Mouse (Mus musculus) cerebellum, adult 2 months (tissue): ENCODE data around the gene 4930426L09Rik. TPM values are rescaled to one million over a fixed set of nuclear protein-coding genes. Genes with fewer than 3 reads are reported as not detected.

Experiments used
- DNase-seq, 2 experiments: peaks; one replicate each; pipeline ENCODE4 v3.0.0; 2021
- H3K27ac ChIP-seq: fragments of 200-500 bp; 2 replicates; pipeline ENCODE4 v1.5.1; 2012; ENCODE audit warnings: low read length, control low read depth, inconsistent platforms; ENCODE audit not compliant: insufficient read depth
- H3K27me3 ChIP-seq: fragments of 200-500 bp; 2 replicates; pipeline ENCODE4 v1.6.1; 2012; ENCODE audit warnings: inconsistent platforms, mild to moderate bottlenecking, low read length, moderate library complexity; ENCODE audit not compliant: control insufficient read depth, insufficient read depth
- H3K4me1 ChIP-seq: fragments of 200-500 bp; 2 replicates; pipeline ENCODE4 v1.6.1; 2011; ENCODE audit warnings: low read length; ENCODE audit not compliant: control insufficient read depth, insufficient read depth
- H3K4me3 ChIP-seq: fragments of 200-500 bp; replicated peaks from 2 replicates; pipeline ENCODE3; 2011; ENCODE audit warnings: mild to moderate bottlenecking, low read depth, low read length, control low read depth; ENCODE audit not compliant: insufficient read depth
- CTCF ChIP-seq: fragments of 200-500 bp; IDR thresholded peaks from 2 replicates; pipeline ENCODE4 v1.5.1; 2011; ENCODE audit warnings: low read depth, mild to moderate bottlenecking, control low read depth, low read length, moderate library complexity, borderline replicate concordance; ENCODE audit not compliant: insufficient read depth
- POLR2A ChIP-seq: fragments of 200-500 bp; IDR thresholded peaks from 2 replicates; pipeline ENCODE4 v1.6.1; 2011; ENCODE audit warnings: low read length, control low read depth, borderline replicate concordance; ENCODE audit not compliant: insufficient read depth
- WGBS: fragments of 180-500 bp; shearing (Covaris S2); methylation state at CpG from one replicate; pipeline ENCODE4 v1.1.7; 2018; 5-methylcytosine and 5-hydroxymethylcytosine counted together
- polyA plus RNA-seq: library from polyadenylated mRNA; depleted of rRNA; stranded (reverse); fragments of >200 nt; gene quantifications from 2 replicates; pipeline ENCODE4 v1.2.3, GENCODE M21; 2012; rRNA removed

Gene 4930426L09Rik
- polyA plus RNA-seq, result 0.89 and 0.98 TPM in 2 replicates

DNA sequence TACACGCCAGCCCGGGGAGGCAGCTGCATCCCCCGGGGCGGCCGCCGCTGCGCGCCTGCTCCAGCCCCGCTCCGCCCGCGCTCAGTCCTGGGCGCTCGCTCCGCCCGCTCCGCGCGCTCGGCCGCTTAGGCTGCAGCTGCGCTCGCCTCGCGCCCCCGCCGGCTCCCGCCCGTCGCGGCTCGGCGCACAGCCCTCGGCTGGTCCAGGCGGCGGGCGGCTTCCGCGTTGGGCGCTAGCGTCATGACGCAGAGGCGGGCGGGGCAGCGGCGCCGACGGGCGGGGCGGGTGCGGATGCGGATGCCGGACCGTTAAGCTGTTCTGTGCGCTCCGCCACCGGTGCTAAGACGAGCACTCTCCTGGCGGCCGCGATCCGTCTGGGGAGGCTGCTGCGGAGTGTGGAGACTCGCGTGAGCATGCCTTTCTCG lies at the start of gene 4930426L09Rik, which contains the start of gene Pip4k2a:
Gene 4930426L09Rik, plus strand, starts transcription at position 290 of the 425 bp plus-strand sequence.
Gene Pip4k2a, minus strand, starts transcription at position 73 of the 425 bp plus-strand sequence.
- H3K27ac ChIP-seq, result peak within 1 kb of the TSS; percentile 50; the same call in 1 of the 2 replicates
- peak; percentile 92 to 93 for DNase-seq
- 1% methylated on average over 66 of the region's 66 CpGs for WGBS
- TF ChIP-seq CTCF, result no peak
- peak; percentile 79 for TF ChIP-seq POLR2A
- H3K4me3 ChIP-seq, result peak within 1 kb of the TSS; percentile 73
- no peaks in the 10 kb centered on the region for H3K27me3 ChIP-seq
- no peaks in the 10 kb centered on the region for H3K4me1 ChIP-seq

DNA sequence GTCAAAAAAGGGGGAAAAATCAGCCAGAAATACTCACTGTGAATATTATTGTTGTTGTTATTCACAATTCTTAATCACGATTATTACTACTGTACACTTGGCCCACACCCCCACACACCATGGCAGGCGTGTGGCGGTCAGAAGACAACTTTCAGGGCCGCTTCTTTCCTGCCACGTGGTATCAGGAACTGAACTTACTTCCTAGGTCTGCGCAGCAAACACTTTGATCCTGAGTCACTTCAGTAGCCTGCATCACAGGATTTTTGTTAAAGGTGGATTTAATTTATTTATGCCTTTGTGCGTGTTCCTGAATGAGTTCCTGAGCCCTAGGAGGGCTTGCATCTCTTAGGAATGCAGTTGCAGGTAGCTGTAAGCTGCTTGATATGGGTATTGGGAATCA lies 49.4 kb upstream of the 4930426L09Rik start:
- H3K4me3 ChIP-seq, result no peak overlapping the region
- WGBS, result 95% methylated on average over 7 of the region's 7 CpGs
- H3K27ac ChIP-seq, result no peak overlapping the region
- peaks cover 13% of the 10 kb centered on the region; the same call in 1 of the 2 replicates for H3K4me1 ChIP-seq
- DNase-seq, result no peak
- no peaks in the 10 kb centered on the region for H3K27me3 ChIP-seq
- TF ChIP-seq POLR2A (no peak), CTCF (no peak)

DNA sequence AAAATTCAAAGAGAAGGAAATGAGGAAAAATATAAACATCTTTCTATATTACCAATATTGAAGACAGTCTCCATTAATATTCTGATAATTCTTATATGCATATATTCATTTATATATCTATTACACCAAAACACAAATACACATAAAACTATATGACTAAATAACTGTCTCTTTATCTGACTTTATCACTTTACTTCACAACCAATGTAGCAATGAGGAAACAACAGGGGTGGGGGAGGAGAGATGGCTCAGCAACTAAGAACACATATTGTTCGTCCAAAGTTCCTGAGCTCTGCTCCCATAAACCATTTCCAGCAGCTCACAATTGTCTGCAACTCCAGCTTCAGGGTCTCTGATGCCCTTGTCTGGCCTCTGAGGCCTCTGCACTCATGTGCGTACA lies 47.4 kb upstream of the 4930426L09Rik start:
- no peak overlapping the region for H3K27ac ChIP-seq
- no peak overlapping the region for H3K4me3 ChIP-seq
- peaks cover 13% of the 10 kb centered on the region; the same call in 1 of the 2 replicates for H3K4me1 ChIP-seq
- DNase-seq, result no peak
- WGBS, result 95% methylated on average over 2 of the region's 2 CpGs
- no peaks in the 10 kb centered on the region for H3K27me3 ChIP-seq
- no peak for TF ChIP-seq POLR2A
- TF ChIP-seq CTCF, result no peak

- no peak overlapping the region for H3K27ac ChIP-seq
- TF ChIP-seq CTCF (no peak), POLR2A (no peak)
These were observed 46.0 kb upstream of the 4930426L09Rik start for GRCm38 (mm10) chr2:18952102-18952673.

GRCm38 (mm10) chr2:18954422-18954821 lies 43.7 kb upstream of the 4930426L09Rik start:
- no peaks in the 10 kb centered on the region for H3K4me1 ChIP-seq
- H3K4me3 ChIP-seq, result no peak overlapping the region
- H3K27ac ChIP-seq, result no peak overlapping the region
- DNase-seq, result no peak
- WGBS, result 93% methylated on average over 4 of the region's 4 CpGs
- no peaks in the 10 kb centered on the region for H3K27me3 ChIP-seq
- TF ChIP-seq CTCF, result no peak

More at GRCm38 (mm10) chr2:18952102-18952673, 46.0 kb upstream of the 4930426L09Rik start:
- 71% methylated on average over 7 of the region's 7 CpGs for WGBS
- Histone ChIP-seq H3K27me3 (no peaks in the 10 kb centered on the region), H3K4me3 (no peak overlapping the region), H3K4me1 (peaks cover 8% of the 10 kb centered on the region; the same call in 1 of the 2 replicates)
- no peak for DNase-seq

- Histone ChIP-seq H3K4me3 (no peak overlapping the region), H3K27me3 (no peaks in the 10 kb centered on the region), H3K4me1 (no peaks in the 10 kb centered on the region), H3K27ac (no peak overlapping the region)
- no peak for DNase-seq
- TF ChIP-seq POLR2A (no peak), CTCF (no peak)
- 60% methylated on average over 4 of the region's 4 CpGs for WGBS
These were observed 43.1 kb upstream of the 4930426L09Rik start for GRCm38 (mm10) chr2:18955022-18955421.

DNA sequence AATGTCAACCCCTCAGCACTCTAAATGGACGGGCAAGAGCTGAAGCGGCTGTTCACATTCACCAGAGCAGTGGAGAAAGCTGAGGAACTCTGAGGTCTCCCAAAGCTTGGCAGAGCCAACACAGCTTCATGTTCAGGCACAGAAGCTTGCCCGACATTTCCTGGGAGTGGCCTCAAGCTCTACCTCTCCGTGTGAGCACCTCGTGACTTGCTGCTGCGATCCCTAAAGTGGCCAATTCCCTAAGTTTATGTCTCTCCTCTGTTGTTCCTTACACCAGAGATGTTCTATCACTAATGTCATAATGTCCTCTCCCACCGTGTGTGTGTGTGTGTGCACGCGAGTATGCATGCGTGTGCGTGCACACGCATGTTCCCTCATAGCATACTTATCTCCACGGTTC lies 42.5 kb upstream of the 4930426L09Rik start:
- no peaks in the 10 kb centered on the region for H3K27me3 ChIP-seq
- TF ChIP-seq POLR2A, result no peak
- TF ChIP-seq CTCF, result no peak
- no peaks in the 10 kb centered on the region for H3K4me1 ChIP-seq
- 91% methylated on average over 13 of the region's 13 CpGs for WGBS
- no peak overlapping the region for H3K27ac ChIP-seq
- no peak overlapping the region for H3K4me3 ChIP-seq
- no peak for DNase-seq

DNA sequence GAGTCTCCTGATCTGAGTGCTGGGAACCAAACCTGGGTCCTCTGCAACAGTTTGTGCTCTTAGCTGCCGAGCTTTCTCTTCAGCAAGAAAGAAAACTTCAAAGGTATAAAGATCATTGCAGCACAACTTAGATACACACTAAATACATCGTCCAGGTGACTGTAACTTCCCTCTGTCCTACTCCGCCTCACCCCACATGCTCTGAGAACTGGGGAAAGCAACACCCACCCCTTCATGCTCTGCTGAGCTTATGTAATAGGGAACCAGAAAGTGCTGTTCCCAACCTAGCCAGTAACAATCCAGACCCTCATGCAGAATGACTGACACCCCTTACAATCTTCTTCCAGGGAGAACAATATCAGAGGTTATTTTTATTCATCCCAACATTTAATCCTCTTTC lies 41.7 kb upstream of the 4930426L09Rik start:
- no peak for TF ChIP-seq CTCF
- no peak for TF ChIP-seq POLR2A
- Histone ChIP-seq H3K4me1 (no peaks in the 10 kb centered on the region), H3K27me3 (no peaks in the 10 kb centered on the region), H3K4me3 (no peak overlapping the region), H3K27ac (no peak overlapping the region)
- 90% methylated on average over 3 of the region's 3 CpGs for whole genome bisulfite sequencing
- no peak for DNase-seq
